Mouse (Mus musculus): ENCODE data around the gene Pik3r1. TPM values are rescaled to one million over a fixed set of nuclear protein-coding genes. Genes with fewer than 3 reads are reported as not detected.

Pik3r1 gene
- total RNA-seq (2023): 100 to 1,000 TPM; 112 to 117 TPM

GRCm38 (mm10) chr13:101767809-101768629, at the start of gene Pik3r1:
TSS of gene Pik3r1 (minus strand) at chr13:101768217.

